Mouse (Mus musculus) heart, embryonic 10.5 days (tissue): ENCODE measurements around the gene Srcin1. TPM values are rescaled to one million over a fixed set of nuclear protein-coding genes. Genes with fewer than 3 reads are reported as not detected.

Source experiments
- DNase-seq: peaks from one replicate; pipeline ENCODE4 v3.0.0-alpha.2; 2017; ENCODE audit warnings: low spot score
- H3K27ac ChIP-seq: fragments of 300-500 bp; sonication (generic); 2 replicates; pipeline ENCODE4 v1.5.1; 2016; ENCODE audit warnings: mild to moderate bottlenecking
- H3K27me3 ChIP-seq: fragments of 300-500 bp; sonication (generic); 2 replicates; pipeline ENCODE4 v1.6.1; 2016; ENCODE audit warnings: mild to moderate bottlenecking; ENCODE audit not compliant: poor library complexity, insufficient read depth, severe bottlenecking
- H3K36me3 ChIP-seq: fragments of 300-500 bp; sonication (generic); 2 replicates; pipeline ENCODE4 v1.6.1; 2016; ENCODE audit warnings: mild to moderate bottlenecking, moderate library complexity
- H3K4me1 ChIP-seq: fragments of 300-500 bp; sonication (generic); 2 replicates; pipeline ENCODE4 v1.6.1; 2016; ENCODE audit warnings: mild to moderate bottlenecking
- H3K4me3 ChIP-seq: fragments of 300-500 bp; sonication (generic); 2 replicates; pipeline ENCODE4 v1.5.1; 2016; ENCODE audit warnings: mild to moderate bottlenecking, moderate library complexity
- H3K9me3 ChIP-seq: fragments of 300-500 bp; sonication (generic); 2 replicates; pipeline ENCODE4 v1.6.1; 2016; ENCODE audit warnings: mild to moderate bottlenecking, moderate library complexity
- WGBS: fragments of 180-500 bp; shearing (Covaris S2); methylation state at CpG from one replicate; pipeline ENCODE4 v1.1.7; 2016; 5-methylcytosine and 5-hydroxymethylcytosine counted together
- polyA plus RNA-seq: library from polyadenylated mRNA; unstranded; fragments of >200 nt; fragmentation: Nextera tagmentation; extraction: Ambion mirVana; gene quantifications from 2 replicates; pipeline ENCODE4 v1.2.1, GENCODE M21; 2016

The Srcin1 gene
- polyA plus RNA-seq, 1 experiment from 2014 or later: 0.14 TPM

DNA sequence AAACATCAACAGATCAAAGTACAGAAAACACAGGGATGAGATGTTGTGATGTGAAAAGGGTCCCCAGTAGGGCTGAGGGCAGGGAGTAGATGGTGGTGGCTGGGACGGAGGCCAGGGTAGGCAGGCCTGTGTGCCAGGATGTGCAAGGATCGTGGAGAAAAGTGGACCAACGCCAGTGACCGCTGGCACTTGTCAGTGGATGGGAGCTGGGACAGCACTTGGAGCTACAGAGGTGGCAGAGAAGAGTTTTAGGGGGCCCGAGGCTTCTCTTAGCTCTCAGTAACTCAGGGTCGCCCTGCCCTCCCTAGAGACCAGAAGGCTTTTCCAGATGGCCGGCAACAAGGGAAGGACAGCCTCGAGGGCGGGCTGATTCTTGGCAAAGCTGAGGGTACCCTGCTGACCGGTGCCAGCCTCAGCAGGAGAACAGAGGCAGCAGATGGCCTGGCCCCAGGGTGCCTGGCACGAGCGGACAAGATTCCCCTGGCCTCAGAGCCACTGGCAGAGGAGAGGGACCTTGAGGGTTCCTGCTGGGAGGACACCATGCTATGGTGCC, 32.7 kb downstream of the Srcin1 start:
- no peak for DNase-seq
- peaks cover 23% of the 10 kb centered on the region for H3K4me1 ChIP-seq
- 47% methylated on average over 12 of the region's 12 CpGs for WGBS
- no peaks in the 10 kb centered on the region for H3K36me3 ChIP-seq
- peaks cover 100% of the 10 kb centered on the region for H3K27me3 ChIP-seq
- no peak overlapping the region for H3K27ac ChIP-seq
- no peak overlapping the region for H3K4me3 ChIP-seq
- no peaks in the 10 kb centered on the region for H3K9me3 ChIP-seq

DNA sequence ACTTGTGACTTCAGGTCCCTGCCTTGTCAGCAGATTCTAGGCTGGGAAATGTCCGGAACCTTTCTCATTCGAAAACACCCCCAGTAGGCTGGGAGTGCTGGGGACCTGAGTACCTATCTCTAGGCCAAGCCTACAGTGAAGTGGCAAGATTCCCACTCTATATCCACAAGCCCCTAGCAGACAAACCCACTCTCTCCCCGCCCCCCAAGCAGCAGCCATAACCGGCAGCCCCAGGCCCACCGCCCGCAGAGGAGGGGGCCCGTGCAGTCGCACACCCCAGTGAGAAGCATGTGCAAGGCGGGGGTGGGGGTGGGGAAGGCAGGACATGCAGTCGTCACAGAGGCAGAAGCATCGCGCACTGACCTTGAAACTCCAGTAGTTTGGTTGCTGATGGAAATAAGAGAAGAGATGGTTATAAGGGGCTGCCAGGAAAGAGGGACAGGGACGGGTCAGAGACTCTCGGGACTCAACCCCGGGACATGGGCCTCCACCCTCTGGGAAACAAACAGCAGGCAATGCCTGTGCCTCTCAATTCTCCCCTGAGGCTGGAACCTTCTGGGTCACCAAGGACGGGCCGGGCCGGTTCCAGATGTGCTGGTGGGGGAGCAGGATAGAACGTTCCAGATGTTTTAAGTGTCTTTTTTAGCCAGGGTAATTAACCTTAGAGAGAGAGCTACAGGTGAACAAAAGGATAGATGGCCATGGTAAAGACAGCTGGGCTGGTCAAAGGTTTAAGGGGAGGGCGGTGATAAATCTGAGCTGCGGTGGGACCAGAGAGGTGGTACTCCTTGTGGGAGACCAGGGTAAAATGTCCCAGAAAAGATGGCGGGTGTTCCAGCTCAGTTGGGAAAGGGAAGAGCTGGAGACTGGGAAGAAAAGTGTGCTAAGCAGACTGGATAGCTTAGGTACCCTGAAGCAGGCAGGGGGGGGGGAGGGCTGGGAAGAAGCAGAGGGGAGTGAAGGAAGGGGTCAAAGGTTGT, 33.5 kb downstream of the Srcin1 start:
- no peaks in the 10 kb centered on the region for H3K36me3 ChIP-seq
- DNase-seq: no peak
- H3K4me1 ChIP-seq: peaks cover 25% of the 10 kb centered on the region
- H3K27me3 ChIP-seq: peaks cover 100% of the 10 kb centered on the region
- no peak overlapping the region for H3K27ac ChIP-seq
- 72% methylated on average over 22 of the region's 22 CpGs for WGBS
- H3K9me3 ChIP-seq: no peaks in the 10 kb centered on the region
- no peak overlapping the region for H3K4me3 ChIP-seq

DNA sequence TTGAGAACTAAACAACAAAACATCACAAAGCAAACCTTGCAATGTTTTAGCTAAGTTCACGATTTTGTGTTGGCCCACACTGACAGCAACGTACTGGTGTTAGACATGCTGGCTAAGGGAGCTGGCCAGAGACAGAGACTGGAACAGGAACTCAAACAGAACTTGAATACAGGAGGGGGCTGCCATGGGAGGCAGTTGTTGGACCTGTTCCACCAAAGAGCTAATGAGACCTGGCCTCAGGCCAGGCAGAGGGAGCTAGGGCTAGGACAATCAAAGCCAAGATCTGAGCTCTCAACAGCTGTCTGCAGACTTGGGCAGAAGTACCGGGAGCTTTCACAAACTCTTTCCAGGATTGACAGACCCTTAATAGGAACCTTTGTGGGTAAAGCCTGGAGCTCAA, 35.4 kb downstream of the Srcin1 start:
- DNase-seq: no peak
- peaks cover 23% of the 10 kb centered on the region for H3K4me1 ChIP-seq
- WGBS: 53% methylated on average over 3 of the region's 3 CpGs
- H3K4me3 ChIP-seq: no peak overlapping the region
- H3K27ac ChIP-seq: no peak overlapping the region
- no peaks in the 10 kb centered on the region for H3K9me3 ChIP-seq
- no peaks in the 10 kb centered on the region for H3K36me3 ChIP-seq
- peaks cover 100% of the 10 kb centered on the region for H3K27me3 ChIP-seq

DNA sequence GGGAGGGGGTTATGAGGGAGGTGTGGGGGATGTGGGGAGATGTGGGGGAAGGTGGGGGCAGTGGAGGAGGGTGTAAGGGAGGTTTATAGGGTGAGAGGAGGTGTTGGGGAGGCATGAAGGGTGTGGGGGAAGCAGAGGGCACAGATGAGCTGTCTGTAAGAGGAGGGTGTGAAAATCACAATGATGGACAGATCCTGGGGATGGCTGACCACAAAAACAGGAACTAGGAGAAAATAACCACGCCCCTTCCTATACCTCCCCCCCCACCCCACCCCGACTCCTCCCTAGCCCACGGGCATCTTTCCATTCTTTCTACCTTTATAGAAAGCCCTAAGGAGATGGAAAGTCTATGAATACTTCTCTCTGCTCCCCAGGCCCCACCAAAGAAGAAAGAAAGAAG, 35.9 kb downstream of the Srcin1 start:
- peaks cover 100% of the 10 kb centered on the region for H3K27me3 ChIP-seq
- H3K9me3 ChIP-seq: no peaks in the 10 kb centered on the region
- peaks cover 25% of the 10 kb centered on the region for H3K4me1 ChIP-seq
- no peak overlapping the region for H3K27ac ChIP-seq
- DNase-seq: no peak
- H3K36me3 ChIP-seq: no peaks in the 10 kb centered on the region
- H3K4me3 ChIP-seq: no peak overlapping the region
- 55% methylated on average over 3 of the region's 3 CpGs for WGBS

DNA sequence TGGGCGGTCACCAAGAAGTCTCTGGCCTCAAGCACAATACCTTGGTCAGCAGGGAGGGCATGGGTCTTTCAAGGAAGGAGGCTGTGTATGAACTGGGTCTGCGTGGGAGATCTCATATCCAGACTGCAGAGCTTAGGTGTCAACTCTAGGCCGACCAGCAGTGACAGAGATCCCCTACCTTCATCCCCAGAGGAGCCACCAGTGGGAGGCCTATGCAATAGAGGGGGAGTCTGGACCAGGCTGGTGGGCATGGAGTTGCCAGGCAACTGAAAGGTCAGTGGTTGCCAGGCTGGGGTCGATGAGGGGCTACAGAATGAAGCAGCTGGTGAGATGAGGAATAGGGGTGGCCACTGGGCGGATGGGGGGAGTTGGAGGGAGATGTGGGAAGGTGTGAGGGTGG, 36.4 kb downstream of the Srcin1 start:
- 66% methylated on average over 5 of the region's 5 CpGs for WGBS
- H3K9me3 ChIP-seq: no peaks in the 10 kb centered on the region

DNA sequence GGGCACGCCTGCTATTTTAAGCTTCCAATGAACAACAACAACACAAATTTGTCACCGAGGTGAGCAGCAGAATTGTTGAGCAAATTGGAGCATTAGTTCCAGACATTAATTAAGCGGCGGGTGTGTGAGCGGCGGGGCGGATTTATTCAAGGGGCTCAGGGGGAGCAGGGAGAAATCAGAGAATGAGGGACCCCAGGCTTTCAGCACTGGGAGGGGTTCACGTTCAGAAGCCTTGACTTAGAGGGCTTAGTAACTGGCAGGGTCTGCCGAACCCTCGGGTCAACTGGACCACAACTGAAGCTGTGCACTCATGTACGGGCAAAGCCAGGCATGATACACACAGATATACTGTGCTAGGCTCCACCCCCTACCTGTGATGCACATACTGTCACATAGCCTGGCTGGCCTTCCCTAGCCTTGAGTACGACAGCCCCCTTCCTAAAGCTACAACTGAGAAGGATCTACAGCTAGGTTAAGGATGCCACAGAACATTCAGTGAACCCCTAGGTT, 38.4 kb downstream of the Srcin1 start:
- DNase-seq: no peak
- no peak overlapping the region for H3K27ac ChIP-seq
- peak overlapping the region; percentile 63 for H3K4me3 ChIP-seq
- peaks cover 100% of the 10 kb centered on the region for H3K27me3 ChIP-seq
- no peaks in the 10 kb centered on the region for H3K9me3 ChIP-seq
- 32% methylated on average over 12 of the region's 12 CpGs for WGBS
- H3K36me3 ChIP-seq: no peaks in the 10 kb centered on the region
- H3K4me1 ChIP-seq: peaks cover 42% of the 10 kb centered on the region

More for the DNA sequence above, 36.4 kb downstream of the Srcin1 start:
- peaks cover 100% of the 10 kb centered on the region for H3K27me3 ChIP-seq
- H3K4me3 ChIP-seq: no peak overlapping the region
- no peak overlapping the region for H3K27ac ChIP-seq
- peaks cover 30% of the 10 kb centered on the region for H3K4me1 ChIP-seq
- DNase-seq: no peak
- H3K36me3 ChIP-seq: no peaks in the 10 kb centered on the region

DNA sequence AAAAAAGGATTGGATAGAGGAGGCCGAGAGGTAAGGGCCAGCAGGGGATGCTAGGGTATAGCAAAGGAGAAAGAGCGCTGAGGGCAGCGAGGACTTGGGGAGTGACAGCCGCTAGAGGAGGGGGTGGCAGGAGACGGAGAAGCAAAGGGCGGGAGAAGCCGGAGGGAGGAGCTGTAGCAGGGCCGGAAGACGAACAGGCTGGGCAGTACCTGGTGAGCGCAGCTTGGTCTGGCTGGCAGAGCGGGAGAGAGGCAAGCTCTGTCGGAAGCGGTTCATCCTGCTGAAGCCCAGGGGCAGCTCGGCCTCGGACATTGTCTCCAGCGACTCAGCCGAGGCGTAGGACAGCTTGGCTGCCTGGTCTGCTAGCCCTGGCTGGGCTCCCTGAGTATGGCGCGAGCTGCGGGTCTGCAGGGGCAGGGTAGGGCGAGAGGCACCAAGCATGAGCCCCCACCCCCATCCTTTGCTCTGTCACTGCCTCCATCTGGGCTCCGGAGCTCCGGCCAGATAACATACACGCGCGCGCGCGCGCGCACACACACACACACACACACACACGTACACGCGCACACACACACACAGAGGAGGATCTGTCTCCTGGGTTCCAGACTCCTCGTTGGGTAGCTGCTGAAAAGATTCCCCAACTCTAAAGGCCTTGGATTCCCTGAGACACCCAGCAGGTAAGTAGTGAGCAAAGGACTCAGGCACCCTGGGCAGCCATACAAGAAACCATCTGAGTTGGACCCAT, 39.0 kb downstream of the Srcin1 start:
- Histone ChIP-seq H3K27ac (peak overlapping the region; percentile 74), H3K4me1 (peaks cover 44% of the 10 kb centered on the region), H3K27me3 (peaks cover 100% of the 10 kb centered on the region), H3K4me3 (peak overlapping the region; percentile 63), H3K9me3 (no peaks in the 10 kb centered on the region), H3K36me3 (no peaks in the 10 kb centered on the region)
- no peak for DNase-seq
- 2% methylated on average over 36 of the region's 36 CpGs for WGBS

DNA sequence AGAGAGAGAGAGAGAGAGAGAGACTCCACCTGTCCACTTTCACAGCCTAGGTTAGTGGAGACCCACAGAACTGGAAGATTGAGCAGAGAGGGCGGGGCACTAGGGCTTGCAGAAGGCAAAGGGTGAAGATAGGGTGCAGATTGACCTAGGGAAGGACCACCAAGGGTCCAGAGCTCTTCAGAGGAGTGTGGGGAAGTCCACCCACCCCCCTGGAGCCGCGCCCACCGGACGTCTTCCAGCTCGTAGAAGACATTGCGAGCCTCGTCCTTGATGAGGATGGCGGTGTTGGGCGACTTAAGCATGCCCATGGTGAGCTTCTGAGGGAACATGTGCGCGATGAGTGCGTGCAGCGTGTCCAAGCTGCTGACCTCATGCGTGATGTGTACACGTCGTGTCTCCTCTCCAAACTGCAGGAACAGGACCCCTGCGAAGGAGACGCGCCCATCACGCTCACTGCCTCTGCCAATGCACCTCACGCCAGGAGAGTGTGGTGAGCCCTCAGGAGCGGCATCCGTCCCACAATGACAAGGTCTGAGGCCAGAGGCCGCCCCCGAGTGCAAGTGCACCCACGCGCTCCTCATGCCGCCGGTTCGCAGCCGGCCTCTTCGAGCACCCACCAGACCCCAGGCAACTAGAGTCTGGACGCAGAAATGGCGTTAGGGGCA, 39.8 kb downstream of the Srcin1 start:
- no peaks in the 10 kb centered on the region for H3K9me3 ChIP-seq
- H3K4me3 ChIP-seq: peak overlapping the region; percentile 63
- H3K36me3 ChIP-seq: no peaks in the 10 kb centered on the region
- no peak for DNase-seq
- 9% methylated on average over 35 of the region's 35 CpGs for WGBS
- peaks cover 100% of the 10 kb centered on the region for H3K27me3 ChIP-seq
- H3K4me1 ChIP-seq: peaks cover 49% of the 10 kb centered on the region
- peak overlapping the region; percentile 74; the same call in 1 of the 2 replicates for H3K27ac ChIP-seq

DNA sequence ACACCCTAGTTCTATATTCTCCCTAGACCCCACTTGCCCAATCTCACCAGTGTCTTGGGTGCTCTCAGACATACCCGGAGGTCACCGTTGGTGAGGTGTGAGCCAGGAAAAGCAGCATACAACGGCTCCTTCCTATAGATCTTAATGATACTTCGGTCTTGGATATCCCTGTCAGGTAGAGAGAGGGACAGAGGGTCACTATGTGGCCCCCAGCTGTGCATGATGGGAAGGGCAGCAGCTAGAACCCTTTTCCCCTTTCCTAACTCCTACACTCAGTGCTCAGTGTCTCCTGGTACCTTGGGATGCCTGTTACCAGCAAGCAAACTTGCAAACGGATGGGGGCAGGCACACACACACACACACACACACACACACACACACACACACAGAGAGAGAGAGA, 40.3 kb downstream of the Srcin1 start:
- H3K4me3 ChIP-seq: no peak overlapping the region
- peaks cover 100% of the 10 kb centered on the region for H3K27me3 ChIP-seq
- peaks cover 49% of the 10 kb centered on the region for H3K4me1 ChIP-seq
- WGBS: 38% methylated on average over 5 of the region's 5 CpGs
- H3K9me3 ChIP-seq: no peaks in the 10 kb centered on the region
- H3K36me3 ChIP-seq: no peaks in the 10 kb centered on the region
- no peak for DNase-seq
- no peak overlapping the region for H3K27ac ChIP-seq

DNA sequence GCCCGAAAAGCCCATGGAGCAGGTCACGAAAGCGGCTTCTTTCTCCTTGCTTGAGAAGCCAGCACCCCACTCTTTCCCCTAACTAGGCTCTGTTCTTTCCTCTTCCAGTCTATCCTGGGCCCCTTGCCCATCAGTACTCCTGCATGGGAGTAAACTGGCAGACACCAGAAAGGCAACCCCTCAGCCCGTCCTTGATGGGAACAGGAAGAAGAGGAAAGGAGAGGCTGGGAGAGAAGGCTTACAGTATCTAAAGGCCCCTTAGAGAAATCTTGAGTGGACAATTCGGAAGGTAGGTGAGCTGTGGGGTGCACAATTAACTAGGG, 40.7 kb downstream of the Srcin1 start:
- Histone ChIP-seq H3K9me3 (no peaks in the 10 kb centered on the region), H3K27me3 (peaks cover 100% of the 10 kb centered on the region), H3K27ac (no peak overlapping the region), H3K4me3 (peak overlapping the region; percentile 51; the same call in 1 of the 2 replicates), H3K4me1 (peaks cover 47% of the 10 kb centered on the region), H3K36me3 (no peaks in the 10 kb centered on the region)
- 18% methylated on average over 5 of the region's 5 CpGs for WGBS
- DNase-seq: no peak

DNA sequence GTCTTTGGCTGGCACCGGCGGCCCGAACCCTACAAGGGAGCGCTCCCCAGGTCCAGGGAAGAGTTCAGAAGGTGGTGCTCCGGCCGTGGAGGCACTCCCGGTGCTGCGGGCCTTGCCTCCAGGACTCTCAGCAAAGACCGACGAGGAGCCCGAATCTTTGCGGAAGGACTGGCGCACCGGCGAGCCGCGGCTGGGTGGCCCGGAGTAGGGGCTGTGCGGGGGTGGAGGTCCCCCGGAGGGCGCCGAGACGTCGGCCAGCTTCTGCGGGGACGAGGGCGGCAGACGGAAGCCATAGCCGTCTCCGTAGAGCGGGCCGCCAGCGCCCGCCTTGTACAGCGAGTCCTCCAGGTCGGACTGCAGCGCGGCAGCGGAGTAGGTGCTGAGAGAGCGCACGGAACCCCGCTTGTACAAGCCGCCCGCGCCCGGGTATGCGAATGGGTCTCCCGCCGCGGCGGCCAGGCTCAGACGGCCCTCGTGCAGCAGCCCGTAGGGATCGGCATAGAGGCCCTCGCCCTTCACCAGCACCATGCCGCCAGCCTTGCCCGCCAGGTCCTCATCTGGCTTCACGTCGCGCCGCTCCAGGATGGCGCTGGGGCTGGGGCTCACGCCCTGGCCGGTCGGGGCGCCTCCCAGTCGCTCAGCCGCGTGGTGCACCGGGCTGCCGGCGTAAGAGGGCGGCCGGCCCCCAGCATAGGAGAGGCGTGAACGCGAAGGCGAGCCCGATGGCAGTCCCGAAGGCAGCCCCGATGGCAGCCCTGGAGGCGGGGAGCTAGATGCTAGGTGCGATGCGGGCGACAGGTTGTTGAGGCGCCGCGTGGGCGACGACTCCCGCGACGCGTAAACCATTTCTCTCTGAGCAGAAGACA, 41.3 kb downstream of the Srcin1 start:
- Histone ChIP-seq H3K4me3 (peak overlapping the region; percentile 51), H3K27me3 (peaks cover 100% of the 10 kb centered on the region), H3K27ac (no peak overlapping the region), H3K4me1 (peaks cover 46% of the 10 kb centered on the region), H3K36me3 (no peaks in the 10 kb centered on the region), H3K9me3 (no peaks in the 10 kb centered on the region)
- 2% methylated on average over 95 of the region's 95 CpGs for WGBS
- DNase-seq: no peak

DNA sequence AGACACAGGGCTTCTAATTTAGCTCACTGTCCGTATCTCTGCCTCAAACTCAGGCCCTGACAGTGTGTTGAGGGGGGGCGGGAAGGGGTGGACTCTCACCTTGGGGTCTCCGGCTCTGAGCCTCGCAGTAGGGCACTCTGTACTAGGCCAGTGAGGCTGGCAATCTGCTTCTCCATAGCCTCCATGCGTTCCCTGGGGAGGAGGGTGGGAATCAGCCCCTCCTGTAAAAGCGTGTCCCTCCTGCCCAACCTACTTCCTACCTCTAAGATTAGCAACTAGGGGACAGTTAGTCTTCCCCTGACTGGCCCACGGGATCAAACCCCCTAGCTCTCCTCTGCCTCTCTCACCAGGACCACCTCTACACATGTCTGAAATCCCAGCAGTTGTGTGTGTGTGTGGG, 42.3 kb downstream of the Srcin1 start:
- no peak for DNase-seq
- H3K27me3 ChIP-seq: peaks cover 93% of the 10 kb centered on the region
- no peaks in the 10 kb centered on the region for H3K9me3 ChIP-seq
- WGBS: 10% methylated on average over 7 of the region's 7 CpGs
- H3K36me3 ChIP-seq: no peaks in the 10 kb centered on the region
- no peak overlapping the region for H3K27ac ChIP-seq
- peaks cover 46% of the 10 kb centered on the region for H3K4me1 ChIP-seq
- H3K4me3 ChIP-seq: no peak overlapping the region
